Mouse (Mus musculus): ENCODE data around the gene Mlec.
"Not testable (repeated sequence)": the region's sequence is repeated elsewhere in the genome, so short reads cannot be mapped to it uniquely, and the experiment has no call there.

Mlec gene

GRCm38 (mm10) chr5:115125211-115125871 is 32.6 kb downstream of the Mlec start:
- DNase-seq (ENCODE audit: low spot score): peak; percentile 71

GRCm38 (mm10) chr5:115124690-115125089 is 33.3 kb downstream of the Mlec start:
- DNase-seq (ENCODE audit: low spot score): no peak

- DNase-seq (ENCODE audit: low spot score): no peak
Measured at GRCm38 (mm10) chr5:115120978-115121377, 37.0 kb downstream of the Mlec start.

GRCm38 (mm10) chr5:115118961-115119570 is 38.9 kb downstream of the Mlec start, which contains the start of gene Acads:
Gene Acads (minus strand): TSS chr5:115119346.
- DNase-seq (ENCODE audit: low spot score): peak; percentile 87

GRCm38 (mm10) chr5:115117467-115117866 is 40.5 kb downstream of the Mlec start:
- DNase-seq (ENCODE audit: low spot score): no peak

- DNase-seq (ENCODE audit: low spot score): no peak
Measured at GRCm38 (mm10) chr5:115116426-115116825, 41.6 kb downstream of the Mlec start.

GRCm38 (mm10) chr5:115114501-115114900 is 43.5 kb downstream of the Mlec start:
- DNase-seq (ENCODE audit: low spot score): no peak

GRCm38 (mm10) chr5:115113244-115113643 is 44.7 kb downstream of the Mlec start:
- DNase-seq (ENCODE audit: low spot score): no peak

GRCm38 (mm10) chr5:115111156-115111555 is 46.8 kb downstream of the Mlec start:
- no peak for DNase-seq (ENCODE audit: low spot score)

GRCm38 (mm10) chr5:115103253-115103652 is 54.7 kb downstream of the Mlec start:
- DNase-seq (ENCODE audit: low spot score): not testable (repeated sequence)

GRCm38 (mm10) chr5:115102231-115102630 is 55.7 kb downstream of the Mlec start:
- DNase-seq (ENCODE audit: low spot score): no peak

GRCm38 (mm10) chr5:115100473-115100872 is 57.5 kb downstream of the Mlec start:
- peak; percentile 56 for DNase-seq (ENCODE audit: low spot score)

GRCm38 (mm10) chr5:115099991-115100390 is 58.0 kb downstream of the Mlec start:
- DNase-seq (ENCODE audit: low spot score): peak; percentile 74

GRCm38 (mm10) chr5:115099530-115099929 is 58.4 kb downstream of the Mlec start:
- DNase-seq (ENCODE audit: low spot score): peak; percentile 35

- no peak for DNase-seq (ENCODE audit: low spot score)
Measured at GRCm38 (mm10) chr5:115098195-115098594, 59.8 kb downstream of the Mlec start, which contains the start of gene Gm10401. Gene Gm10401 (minus strand): TSS chr5:115098295.
